Mouse (Mus musculus) fat pad, adult 2 months (tissue): Measurements from ENCODE around the gene Phip.
A peak's percentile ranks its signal among the peaks of the same experiment; 100 is the strongest.

Source experiments
- DNase-seq: peaks from one replicate; pipeline ENCODE4 v3.0.0-alpha.2; 2011; ENCODE audit warnings: low read depth, low spot score; ENCODE audit errors: extremely low read depth

Phip gene

DNA sequence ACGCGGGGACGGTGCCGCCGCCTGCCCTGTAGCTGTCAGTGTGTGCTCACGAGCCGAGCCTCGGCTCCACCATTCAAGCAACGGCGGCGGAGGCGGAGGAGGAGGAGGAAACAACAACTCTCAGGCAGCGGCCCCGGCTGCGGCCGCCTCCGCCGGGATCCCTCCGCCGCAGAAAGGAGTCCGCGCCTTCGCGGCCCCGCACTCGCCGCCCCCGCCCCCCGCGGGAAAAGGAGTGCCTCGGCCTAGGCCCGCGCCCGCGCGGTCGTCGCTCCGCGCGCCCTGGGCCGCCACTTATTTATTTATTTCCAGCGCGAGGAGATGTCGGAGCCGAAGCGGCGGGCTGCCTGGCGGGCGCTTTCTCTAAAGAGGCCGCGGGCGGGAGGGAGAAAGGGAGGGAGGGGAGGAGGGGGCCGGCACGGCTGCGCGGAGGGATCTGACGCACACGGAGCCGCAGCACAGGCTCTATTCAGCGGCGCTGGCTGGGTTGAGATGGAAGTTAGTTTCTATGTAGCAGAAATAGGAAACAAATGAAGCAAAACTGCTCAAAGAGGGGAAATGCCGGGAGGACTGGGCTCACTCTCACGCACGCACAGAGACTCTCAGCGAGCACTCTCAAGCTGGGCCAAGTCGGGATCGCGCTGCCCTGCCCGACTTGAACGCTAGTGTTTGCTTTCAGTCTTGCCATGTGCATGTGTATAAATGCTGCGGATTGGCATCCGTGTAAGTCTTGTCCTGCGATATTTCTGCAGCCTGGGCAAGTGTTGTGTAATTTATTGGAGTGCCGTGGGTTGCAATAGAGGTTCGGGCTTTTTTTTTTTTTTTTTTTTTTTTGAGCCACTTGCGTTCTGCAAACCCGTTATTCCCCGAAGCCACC is at the start of gene Phip:
Gene Phip (minus strand): TSS at position 175 of the 874 bp plus-strand sequence.
- peak; percentile 51 for DNase-seq

DNA sequence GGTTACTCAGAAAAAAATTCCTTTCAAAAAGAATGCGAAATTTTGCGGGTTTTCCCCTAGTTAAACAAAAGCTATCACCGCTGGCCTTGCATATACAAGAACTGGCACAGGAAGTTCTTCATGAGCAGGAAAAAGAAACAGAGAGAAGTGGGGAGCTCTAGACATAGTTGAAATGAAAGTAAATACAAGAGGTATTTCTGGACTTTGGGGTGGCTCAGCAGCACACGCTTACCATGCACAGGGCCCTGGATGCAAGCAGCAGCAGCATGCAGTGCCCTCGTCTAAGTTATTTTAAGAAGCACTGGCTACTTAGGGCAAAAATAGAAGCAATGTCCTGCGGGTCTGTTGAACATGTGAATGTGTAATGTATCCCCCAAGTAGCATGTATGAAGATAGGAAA is 48.4 kb upstream of the Phip start:
- DNase-seq = no peak

DNA sequence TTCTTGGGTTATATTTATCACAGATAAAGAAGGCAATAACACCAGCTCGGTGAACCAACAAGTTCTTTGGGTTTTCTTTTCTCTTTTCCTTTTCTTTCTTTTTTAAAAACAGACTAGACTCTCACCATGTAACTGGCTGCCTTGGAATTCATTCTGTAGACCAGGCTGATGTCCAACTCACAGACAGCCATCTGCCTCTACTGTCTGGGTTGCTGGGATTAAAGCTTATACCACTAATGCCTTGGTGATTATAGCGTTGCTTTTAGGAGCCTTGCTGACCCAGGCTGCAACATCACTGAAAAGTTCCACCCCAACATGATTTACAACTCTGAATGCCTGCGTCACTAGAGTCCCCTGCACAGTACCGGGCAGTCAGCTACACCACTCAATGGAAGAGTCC is 39.2 kb upstream of the Phip start:
- DNase-seq = no peak

DNA sequence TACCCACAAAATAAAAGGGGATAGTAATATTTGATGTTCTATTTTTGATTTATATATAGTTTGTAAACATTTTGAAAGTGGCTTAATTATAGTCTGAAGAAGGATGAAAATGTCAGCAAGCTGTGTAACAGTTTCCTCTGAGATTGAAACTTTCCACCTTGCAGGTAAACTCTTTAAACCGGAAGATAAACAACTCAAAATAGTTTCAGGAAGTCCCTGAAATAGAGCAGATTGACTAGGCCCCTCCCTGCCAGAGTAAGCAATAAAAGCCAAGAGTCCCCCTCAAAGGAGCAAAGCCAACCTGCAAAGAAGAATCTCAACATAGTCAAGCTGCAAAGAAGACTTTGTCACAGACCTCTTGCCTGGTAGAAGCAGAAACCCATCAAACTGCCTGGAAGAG is 33.0 kb upstream of the Phip start:
- no peak for DNase-seq

DNA sequence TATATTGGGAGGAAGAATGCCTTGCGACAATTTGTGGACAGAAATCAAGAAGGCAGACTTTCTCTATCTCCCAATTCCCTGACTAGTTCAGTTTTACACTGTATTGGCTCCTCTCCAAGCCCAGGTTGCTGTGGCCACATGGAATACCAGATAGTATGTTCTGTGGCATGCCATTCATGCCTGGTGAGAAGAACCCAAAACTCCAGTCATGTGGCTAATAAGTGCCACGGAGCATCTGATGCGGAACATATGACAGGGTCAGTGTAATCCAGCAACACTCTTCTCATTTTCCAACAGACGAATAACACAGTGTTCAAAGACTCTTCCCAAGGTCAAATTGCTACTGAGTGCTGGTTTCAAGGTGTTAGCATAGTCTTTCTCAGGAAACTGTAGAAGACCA is 26.0 kb upstream of the Phip start:
- DNase-seq = no peak

DNA sequence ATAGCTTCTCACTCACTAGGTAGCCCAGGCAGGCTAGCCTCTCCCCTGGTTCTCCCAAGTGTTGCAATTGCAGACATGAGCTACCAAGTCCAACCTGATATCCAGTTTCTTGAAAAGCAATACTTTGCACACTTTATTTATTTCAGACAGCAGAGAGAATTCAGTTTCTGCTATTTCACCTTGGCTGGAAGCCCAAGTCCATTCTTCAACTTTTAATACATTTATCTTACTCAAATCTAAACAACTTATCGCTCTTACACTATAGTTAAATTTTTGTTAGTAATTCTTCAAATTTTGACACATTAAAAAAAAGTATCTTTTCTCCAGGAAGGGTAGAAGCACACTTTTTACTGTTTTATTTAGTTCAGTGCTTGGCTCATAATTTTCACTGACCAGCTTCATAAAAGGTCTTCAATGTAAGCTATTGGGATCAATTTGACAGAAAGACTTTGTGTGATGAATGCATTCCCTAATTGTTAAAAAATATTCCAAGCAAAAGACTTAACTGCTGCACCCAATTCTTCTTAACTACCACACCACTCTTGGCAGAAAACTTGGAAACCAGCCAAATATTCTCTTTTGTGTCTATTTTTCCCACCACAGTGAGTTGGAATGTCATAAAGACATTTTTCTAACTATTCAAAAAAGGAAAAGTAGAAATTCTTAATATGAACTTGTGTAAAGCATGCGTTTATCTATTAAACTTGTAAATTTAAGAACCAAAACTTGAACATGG is 22.6 kb upstream of the Phip start:
- DNase-seq = no peak

DNA sequence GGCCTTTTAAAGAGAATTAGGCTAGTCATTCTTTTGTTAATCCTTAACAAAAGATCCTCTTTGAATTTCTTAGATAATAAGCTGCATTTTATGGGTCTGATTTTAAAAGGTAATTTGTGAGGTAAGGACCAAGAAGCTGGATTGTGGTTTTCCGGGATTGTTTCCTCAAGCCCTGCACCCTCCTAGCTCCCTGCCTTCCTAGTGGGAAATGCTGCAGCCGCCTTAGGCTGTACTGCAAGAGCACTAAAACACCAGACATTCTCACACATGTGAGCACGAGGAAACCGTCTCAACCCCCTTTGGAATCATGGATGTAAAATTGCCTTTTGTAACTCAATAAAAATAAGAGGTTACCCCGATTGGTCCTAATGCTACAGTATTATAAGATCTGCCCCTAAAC is 1.6 kb upstream of the Phip start:
- DNase-seq = no peak

DNA sequence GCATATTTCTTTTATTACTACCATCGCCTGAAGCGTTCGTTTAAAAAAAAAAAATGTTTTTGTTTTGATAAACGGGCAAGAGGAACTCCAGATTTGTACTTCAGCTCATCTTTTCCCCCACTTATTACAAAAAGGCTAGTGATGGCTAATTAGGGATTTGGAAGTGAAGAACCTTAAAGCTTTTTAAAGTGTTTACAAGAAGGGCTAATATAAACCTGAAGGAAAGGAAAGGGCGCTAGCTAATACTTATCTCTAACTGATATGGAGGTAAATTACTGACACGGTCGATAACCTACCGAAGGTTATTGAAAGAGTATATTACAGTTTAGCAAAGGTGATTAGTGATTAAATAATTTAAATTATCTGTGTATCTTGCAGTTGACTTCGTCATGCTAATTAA is 903 bp upstream of the Phip start:
- DNase-seq = no peak

DNA sequence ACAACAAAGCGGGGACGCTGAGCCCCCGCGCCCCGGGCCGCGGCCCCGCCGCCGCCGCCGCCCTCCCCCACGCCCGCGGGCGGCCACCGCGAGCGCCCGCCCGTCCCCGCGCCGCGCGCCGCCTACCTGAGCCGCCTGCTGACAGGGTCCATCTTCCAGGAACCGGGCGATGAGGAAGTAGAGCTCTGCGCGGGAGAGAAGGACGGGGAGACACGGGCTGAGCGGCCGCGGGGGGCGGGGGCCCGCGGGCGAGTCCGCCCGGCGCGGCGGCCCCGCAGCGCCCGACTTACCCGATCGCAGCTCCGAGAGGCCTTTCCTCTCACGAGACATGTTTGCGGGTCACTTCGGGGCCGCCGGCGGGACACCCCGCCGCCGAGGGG is 364 bp downstream of the Phip start:
- DNase-seq = no peak

DNA sequence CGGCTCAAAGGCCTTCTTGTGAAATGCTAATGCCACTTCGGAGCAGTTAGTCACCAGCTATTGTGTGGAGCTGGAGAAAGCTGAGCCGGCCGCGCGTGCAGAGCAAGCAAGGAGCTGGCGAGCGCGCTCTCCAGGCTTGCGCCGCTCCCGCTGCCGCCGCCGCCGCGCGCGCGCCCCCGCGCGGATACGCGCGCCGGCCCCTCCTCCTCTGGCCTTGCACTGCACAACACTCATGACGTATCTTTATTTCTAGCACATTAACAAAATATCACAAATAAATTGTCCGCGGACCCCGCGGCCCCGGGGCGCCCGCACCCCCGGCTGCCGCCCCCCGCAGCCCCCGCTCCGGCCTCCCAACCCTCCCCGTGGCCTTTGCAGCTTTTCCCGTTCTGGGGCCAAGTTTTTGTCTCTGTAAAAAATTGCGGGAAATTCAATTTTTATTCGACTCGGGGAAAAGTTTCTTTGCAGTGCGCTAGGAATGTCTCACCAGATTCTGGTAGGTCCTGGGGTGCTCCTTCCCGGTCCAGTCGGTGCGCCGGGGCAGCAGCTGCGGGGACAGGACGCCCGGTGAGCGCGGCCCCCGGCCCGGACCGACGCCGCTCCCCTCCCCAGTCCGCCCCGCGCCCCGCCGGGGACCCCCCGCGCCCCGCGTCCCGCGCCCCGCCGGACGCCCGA is 992 bp downstream of the Phip start:
- DNase-seq = no peak

DNA sequence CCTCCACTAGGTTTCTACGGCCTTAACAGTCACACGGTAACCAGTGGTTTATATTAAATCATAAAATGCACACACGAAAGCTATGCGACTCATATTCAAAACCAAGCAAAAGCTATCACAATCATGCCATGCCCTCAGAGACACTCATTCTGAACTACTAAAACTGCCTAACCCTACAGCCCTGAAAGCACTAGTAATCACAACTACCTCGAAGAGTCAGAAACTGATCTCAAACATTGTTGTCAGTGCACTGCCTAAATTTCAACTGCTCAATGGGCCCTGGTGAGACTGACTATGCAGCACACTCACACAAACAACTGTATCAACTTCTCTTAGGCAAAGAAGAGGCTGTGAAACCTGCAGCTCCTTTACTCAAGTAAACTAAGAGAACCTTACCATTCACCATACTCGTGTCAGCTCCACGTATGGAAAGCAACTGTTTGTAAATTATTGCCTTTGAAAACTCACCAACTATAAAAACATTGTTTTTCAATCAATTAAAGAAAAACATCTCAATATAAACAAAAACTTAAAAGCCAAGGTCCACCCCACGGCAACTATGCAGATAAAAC is 1.9 kb downstream of the Phip start:
- DNase-seq = no peak

DNA sequence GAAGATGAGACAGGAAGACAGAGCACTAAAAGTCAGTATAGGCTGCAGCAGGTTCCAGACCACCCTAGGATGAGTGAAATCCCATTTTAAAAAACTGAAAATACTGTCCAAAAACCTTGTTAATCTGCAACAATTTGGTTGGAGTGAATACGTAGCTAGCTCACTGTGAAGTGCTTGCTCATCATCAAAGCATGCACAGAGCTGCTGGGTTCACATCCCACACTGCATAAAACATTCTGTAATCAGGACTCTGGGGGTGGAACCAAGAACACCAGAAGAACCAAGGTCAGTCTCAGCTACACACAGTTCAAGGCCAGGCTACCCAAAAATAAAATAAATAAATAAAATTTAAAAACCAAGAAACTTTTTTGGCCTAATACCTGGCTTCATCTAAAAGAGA is 3.9 kb downstream of the Phip start:
- no peak for DNase-seq

DNA sequence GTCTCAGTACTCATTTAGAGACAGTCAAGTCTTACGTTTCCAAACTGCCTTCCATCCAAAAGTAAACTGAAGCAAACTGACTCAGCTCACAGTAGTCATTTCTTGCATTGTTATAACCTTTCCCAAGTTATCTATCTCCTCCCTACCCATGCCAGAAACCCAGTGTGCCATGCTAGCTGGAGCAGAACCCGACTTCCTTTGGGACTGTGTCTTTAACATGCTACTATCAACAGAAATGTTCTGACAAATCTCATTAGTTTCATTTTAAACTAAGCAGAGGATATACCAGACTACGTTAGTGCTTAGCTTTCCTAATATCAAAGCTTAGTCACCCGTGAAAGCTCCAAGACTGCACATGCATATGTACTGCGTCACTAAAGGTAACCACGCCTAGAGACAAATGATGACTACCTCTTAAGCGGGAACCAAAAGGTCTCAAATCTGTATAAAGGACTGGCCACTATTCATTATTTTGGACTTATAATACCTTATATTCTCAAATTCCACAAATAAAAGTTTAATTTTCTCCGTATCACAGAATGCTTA is 8.2 kb downstream of the Phip start:
- DNase-seq = no peak

DNA sequence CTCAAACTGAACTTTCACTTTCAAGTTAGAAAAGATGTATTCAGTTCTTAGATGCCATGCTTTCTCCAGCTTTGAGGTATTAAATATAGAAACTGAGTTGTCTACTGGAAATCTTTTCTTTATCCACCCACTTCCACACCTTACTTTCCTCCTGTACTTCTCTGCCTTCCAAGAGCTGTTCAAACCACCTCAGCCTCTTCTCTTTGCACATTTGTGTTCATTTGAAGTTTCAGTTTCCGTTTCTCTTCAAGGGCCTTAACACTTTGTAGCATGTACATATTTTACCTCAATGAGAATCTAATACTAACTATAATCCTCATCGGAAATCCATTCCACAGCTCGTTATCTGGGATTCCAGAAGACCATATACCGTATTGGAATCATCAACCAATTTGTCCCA is 11.3 kb downstream of the Phip start:
- no peak for DNase-seq

DNA sequence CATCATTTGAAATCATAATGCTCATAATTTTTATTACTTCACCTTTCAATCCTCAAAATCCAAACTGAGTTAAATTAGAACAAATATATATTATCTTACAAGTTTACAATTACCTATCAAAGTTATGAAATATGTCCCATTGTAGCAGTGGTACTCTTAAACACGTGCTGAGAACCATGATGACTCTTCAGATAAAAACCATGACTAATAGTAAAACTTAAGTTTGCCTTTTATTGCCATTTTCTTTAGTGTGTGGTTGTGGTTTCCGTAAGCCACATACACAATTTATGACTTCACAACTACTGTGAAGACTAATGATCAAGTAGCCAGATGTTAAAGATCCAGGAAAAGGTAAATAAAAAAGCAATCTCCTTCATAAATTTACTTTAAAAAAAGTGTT is 14.0 kb downstream of the Phip start:
- no peak for DNase-seq

DNA sequence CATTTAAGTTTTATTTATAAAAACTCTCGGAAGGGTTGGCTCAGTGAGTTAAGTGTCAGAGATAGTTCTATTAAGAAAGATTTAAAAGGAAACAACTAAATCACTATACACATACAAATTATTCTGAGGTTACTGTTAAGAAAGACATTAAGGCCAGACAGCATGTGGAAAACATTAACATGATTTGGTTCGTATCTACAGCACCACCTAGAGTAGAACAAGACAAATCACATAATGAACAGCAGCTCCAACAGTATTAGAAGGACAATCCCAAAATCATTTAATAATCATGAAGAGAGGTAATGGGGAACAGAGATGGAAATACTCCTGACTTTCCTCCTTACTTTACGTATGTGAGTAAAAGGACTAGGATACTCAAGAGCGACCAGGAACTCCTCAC is 20.0 kb downstream of the Phip start:
- no peak for DNase-seq

DNA sequence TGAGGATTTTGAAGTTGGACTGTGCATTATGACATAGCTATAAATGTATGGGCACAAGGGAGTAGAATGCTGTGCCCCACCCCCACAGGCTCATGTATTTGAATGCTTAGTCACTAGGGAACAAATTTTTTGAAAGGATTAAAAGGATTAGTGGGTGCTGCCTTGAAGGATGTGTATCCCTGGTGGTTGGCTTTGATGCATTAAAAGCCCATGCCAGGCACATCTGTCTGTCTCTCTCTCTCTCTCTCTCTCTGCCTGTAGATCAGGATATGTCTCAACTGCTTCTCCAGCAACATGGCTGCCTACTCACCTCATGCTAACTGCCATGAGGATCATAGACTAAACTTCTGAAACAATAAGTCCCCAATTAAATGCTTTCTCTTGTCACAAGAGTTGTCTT is 23.0 kb downstream of the Phip start:
- peak; percentile 62 for DNase-seq

DNA sequence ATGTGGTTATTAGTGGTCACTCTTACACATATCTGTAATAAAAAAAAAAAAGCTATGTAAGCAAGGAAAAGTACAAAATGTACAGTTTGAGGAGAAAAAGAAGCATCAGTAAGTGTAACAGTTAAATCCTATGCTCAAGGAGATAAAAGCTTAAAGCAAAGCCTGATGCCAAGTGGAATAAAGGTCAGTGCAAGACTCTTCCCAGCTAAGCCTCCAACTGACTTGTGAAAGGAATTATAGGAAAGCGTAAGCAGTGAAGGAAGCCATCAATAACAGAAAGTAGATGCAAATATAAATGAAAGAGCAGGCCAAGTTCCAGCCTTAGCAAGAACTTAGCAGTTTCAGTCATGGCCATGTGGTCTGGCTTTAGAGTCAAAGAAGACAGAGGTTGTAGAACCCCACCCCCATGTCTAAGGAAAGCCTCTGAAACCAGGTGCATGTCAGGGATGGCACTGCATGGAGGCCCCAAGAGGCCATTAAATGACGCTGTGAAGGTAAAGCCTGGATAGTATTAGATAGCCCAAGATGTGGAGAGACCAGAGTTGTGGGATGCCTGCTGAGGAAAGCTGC is 23.8 kb downstream of the Phip start:
- DNase-seq = peak; percentile 81

DNA sequence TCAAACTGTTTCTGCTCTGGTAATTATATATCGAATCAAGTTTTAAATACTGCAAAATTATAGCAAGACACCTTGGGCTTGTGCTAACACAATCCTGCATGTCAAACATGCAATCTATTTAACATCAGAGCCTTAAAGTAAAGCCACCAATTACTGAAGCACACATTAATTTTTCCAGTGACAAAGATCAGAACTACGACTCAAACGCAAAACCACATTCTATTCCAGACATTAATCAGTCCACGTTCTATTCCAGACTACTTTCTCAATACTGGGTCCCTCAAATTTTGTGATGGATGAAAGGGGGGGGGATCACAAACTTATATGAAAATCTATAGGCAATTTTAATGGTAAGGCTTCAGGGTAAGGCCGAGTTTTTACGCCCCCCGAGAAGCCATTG is 68.1 kb downstream of the Phip start:
- no peak for DNase-seq

DNA sequence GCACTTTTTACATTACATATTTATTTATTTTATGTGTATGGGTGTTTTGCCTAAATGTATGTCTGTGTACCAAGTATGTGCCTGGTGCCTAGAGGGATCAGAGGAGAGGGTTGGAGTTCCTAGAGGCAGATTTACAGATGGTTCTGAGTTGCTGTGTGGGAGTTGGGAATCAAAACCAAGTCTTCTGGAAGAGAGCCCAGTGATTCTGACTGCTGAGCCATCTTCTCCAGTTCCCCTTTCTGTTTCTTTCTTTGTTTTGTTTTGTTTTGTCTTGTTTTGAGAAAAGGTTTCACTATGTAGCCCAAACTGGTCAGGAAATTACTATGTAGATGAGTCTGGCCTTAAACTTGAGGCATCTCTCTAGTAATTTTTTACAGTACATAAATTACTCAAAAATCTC is 86.7 kb downstream of the Phip start:
- DNase-seq = no peak

DNA sequence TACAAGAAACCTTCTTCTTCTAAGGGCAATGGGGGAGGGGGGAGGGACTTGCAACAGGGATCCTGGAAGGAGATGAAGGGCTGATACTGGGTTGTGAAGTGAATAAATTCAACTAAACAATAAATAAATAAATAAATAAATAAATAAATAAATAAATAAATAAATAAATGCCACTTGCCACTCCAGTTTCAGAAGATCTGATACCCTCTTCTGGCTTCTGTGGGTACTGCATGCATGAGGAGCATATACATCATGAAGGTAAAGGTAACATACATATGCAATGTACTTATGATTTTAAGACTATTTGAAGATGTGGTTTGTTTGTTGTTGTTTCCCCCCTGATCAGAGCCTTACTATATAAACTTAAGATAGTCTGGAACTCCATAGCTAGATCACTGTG is 91.1 kb downstream of the Phip start:
- no peak for DNase-seq
